Mouse (Mus musculus): ENCODE results near the gene Trappc6a. TPM values are rescaled to one million over a fixed set of nuclear protein-coding genes. Genes with fewer than 3 reads are reported as not detected.

Trappc6a gene
- polyA plus RNA-seq, 1 experiment from 2014 or later, result 51.6 TPM

- Histone ChIP-seq H3K36me3 (ENCODE audit: control insufficient read depth, insufficient read depth, low read length) (peaks cover 21% of the 10 kb centered on the region; the same call in 1 of the 2 replicates), H3K27ac (ENCODE audit: low read depth, low read length) (no peak overlapping the region), H3K27me3 (ENCODE audit: control insufficient read depth, insufficient read depth, low read length) (no peaks in the 10 kb centered on the region), H3K9ac (ENCODE audit: low read length) (no peak overlapping the region), H3K9me3 (ENCODE audit: control insufficient read depth, low read length) (no peaks in the 10 kb centered on the region), H3K4me2 (no peak overlapping the region), H3K4me3 (ENCODE audit: low read depth, low read length) (no peak overlapping the region), H3K4me1 (ENCODE audit: control insufficient read depth, insufficient read depth, low read length) (no peaks in the 10 kb centered on the region)
- WGBS, result 74% methylated on average over 10 of the region's 10 CpGs
- ATAC-seq (ENCODE audit: low FRiP score), result no peak
- no peak for DNase-seq (ENCODE audit: low spot score, missing footprints)
Measured at GRCm38 (mm10) chr7:19531077-19531476, 22.9 kb downstream of the Trappc6a start.

GRCm38 (mm10) chr7:19532240-19532639 is 24.0 kb downstream of the Trappc6a start:
- H3K9ac ChIP-seq (ENCODE audit: low read length), result no peak overlapping the region
- no peak overlapping the region for H3K4me2 ChIP-seq
- DNase-seq (ENCODE audit: low spot score, missing footprints) (no peak), ATAC-seq (ENCODE audit: low FRiP score) (no peak)
- H3K27ac ChIP-seq (ENCODE audit: low read depth, low read length), result no peak overlapping the region
- H3K4me3 ChIP-seq (ENCODE audit: low read depth, low read length), result no peak overlapping the region
- H3K4me1 ChIP-seq (ENCODE audit: control insufficient read depth, insufficient read depth, low read length), result no peaks in the 10 kb centered on the region
- H3K36me3 ChIP-seq (ENCODE audit: control insufficient read depth, insufficient read depth, low read length), result peaks cover 21% of the 10 kb centered on the region; the same call in 1 of the 2 replicates
- H3K27me3 ChIP-seq (ENCODE audit: control insufficient read depth, insufficient read depth, low read length), result no peaks in the 10 kb centered on the region
- 93% methylated on average over 14 of the region's 14 CpGs for WGBS
- H3K9me3 ChIP-seq (ENCODE audit: control insufficient read depth, low read length), result no peaks in the 10 kb centered on the region

DNA sequence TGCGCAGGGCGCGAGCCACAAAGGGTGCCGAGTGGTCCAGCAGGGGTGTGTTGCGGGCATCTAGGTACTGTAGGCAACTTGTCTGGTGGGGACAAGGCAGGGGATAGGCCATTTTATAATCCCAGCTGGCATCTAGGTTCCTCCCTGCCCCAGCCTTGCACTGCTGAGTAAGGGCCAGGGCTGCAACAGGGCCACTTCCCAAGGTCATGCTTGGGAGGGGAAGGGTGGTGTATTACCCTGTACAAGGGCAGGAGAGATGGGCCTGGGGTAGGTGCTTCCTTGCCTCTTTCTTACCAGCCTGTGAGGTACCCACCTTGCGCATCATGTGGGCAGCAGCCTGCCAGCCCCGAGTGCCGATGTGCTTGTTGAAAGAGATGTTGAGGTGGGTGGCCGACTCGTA is 26.5 kb downstream of the Trappc6a start:
- WGBS, result 97% methylated on average over 10 of the region's 10 CpGs
- no peak overlapping the region for H3K27ac ChIP-seq (ENCODE audit: low read depth, low read length)
- DNase-seq (ENCODE audit: low spot score, missing footprints) (no peak), ATAC-seq (ENCODE audit: low FRiP score) (no peak)
- H3K4me1 ChIP-seq (ENCODE audit: control insufficient read depth, insufficient read depth, low read length), result no peaks in the 10 kb centered on the region
- no peaks in the 10 kb centered on the region for H3K27me3 ChIP-seq (ENCODE audit: control insufficient read depth, insufficient read depth, low read length)
- H3K9ac ChIP-seq (ENCODE audit: low read length), result no peak overlapping the region
- H3K36me3 ChIP-seq (ENCODE audit: control insufficient read depth, insufficient read depth, low read length), result peaks cover 21% of the 10 kb centered on the region; the same call in 1 of the 2 replicates
- H3K4me3 ChIP-seq (ENCODE audit: low read depth, low read length), result no peak overlapping the region
- H3K4me2 ChIP-seq, result no peak overlapping the region
- no peaks in the 10 kb centered on the region for H3K9me3 ChIP-seq (ENCODE audit: control insufficient read depth, low read length)

- DNase-seq (ENCODE audit: low spot score, missing footprints) (no peak), ATAC-seq (ENCODE audit: low FRiP score) (no peak)
- Histone ChIP-seq H3K4me3 (ENCODE audit: low read depth, low read length) (no peak overlapping the region), H3K9ac (ENCODE audit: low read length) (no peak overlapping the region), H3K4me1 (ENCODE audit: control insufficient read depth, insufficient read depth, low read length) (peaks cover 3% of the 10 kb centered on the region; the same call in 1 of the 2 replicates), H3K27ac (ENCODE audit: low read depth, low read length) (no peak overlapping the region), H3K36me3 (ENCODE audit: control insufficient read depth, insufficient read depth, low read length) (no peaks in the 10 kb centered on the region), H3K27me3 (ENCODE audit: control insufficient read depth, insufficient read depth, low read length) (no peaks in the 10 kb centered on the region), H3K4me2 (no peak overlapping the region), H3K9me3 (ENCODE audit: control insufficient read depth, low read length) (no peaks in the 10 kb centered on the region)
- WGBS, result 95% methylated on average over 2 of the region's 2 CpGs
Measured at GRCm38 (mm10) chr7:19540771-19541566, 32.8 kb downstream of the Trappc6a start.

GRCm38 (mm10) chr7:19541681-19542154 is 33.5 kb downstream of the Trappc6a start:
- Histone ChIP-seq H3K27me3 (ENCODE audit: control insufficient read depth, insufficient read depth, low read length) (no peaks in the 10 kb centered on the region), H3K9me3 (ENCODE audit: control insufficient read depth, low read length) (no peaks in the 10 kb centered on the region), H3K36me3 (ENCODE audit: control insufficient read depth, insufficient read depth, low read length) (no peaks in the 10 kb centered on the region), H3K9ac (ENCODE audit: low read length) (no peak overlapping the region), H3K27ac (ENCODE audit: low read depth, low read length) (no peak overlapping the region), H3K4me1 (ENCODE audit: control insufficient read depth, insufficient read depth, low read length) (peaks cover 3% of the 10 kb centered on the region; the same call in 1 of the 2 replicates), H3K4me2 (no peak overlapping the region), H3K4me3 (ENCODE audit: low read depth, low read length) (no peak overlapping the region)
- DNase-seq (ENCODE audit: low spot score, missing footprints), result no peak
- ATAC-seq (ENCODE audit: low FRiP score), result peak; percentile 5; the same call in 1 of the 2 replicates
- WGBS, result 80% methylated on average over 7 of the region's 7 CpGs

GRCm38 (mm10) chr7:19542155-19542691 is 34.0 kb downstream of the Trappc6a start:
- Histone ChIP-seq H3K4me1 (ENCODE audit: control insufficient read depth, insufficient read depth, low read length) (peaks cover 3% of the 10 kb centered on the region; the same call in 1 of the 2 replicates), H3K4me3 (ENCODE audit: low read depth, low read length) (no peak overlapping the region), H3K9me3 (ENCODE audit: control insufficient read depth, low read length) (no peaks in the 10 kb centered on the region), H3K36me3 (ENCODE audit: control insufficient read depth, insufficient read depth, low read length) (no peaks in the 10 kb centered on the region), H3K27me3 (ENCODE audit: control insufficient read depth, insufficient read depth, low read length) (no peaks in the 10 kb centered on the region), H3K9ac (ENCODE audit: low read length) (peak overlapping the region; percentile 16; the same call in 1 of the 2 replicates), H3K4me2 (no peak overlapping the region), H3K27ac (ENCODE audit: low read depth, low read length) (no peak overlapping the region)
- ATAC-seq (ENCODE audit: low FRiP score) (peak; percentile 42; the same call in 1 of the 2 replicates), DNase-seq (ENCODE audit: low spot score, missing footprints) (no peak)
- WGBS, result 69% methylated on average over 8 of the region's 8 CpGs

DNA sequence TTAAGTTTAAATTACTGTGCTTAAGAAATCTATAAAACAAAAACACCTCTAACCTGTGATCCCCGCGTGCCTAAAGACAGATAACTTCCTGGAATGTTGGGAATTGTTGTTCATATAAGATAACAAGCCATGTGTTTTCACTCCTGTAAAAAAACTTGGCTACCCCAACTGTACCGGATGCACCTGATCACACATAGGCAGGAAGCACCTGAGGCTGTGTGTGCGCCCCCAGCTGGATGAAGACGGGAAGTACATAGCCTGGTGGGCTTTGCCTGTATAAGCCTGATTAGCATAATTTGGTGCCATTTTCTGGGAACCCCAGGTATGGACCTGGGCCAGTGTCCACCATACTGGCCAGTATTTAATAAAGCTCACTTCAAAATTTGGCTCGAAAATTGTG is 35.4 kb downstream of the Trappc6a start:
- peaks cover 3% of the 10 kb centered on the region; the same call in 1 of the 2 replicates for H3K4me1 ChIP-seq (ENCODE audit: control insufficient read depth, insufficient read depth, low read length)
- H3K4me2 ChIP-seq, result no peak overlapping the region
- 58% methylated on average over 6 of the region's 6 CpGs for WGBS
- H3K36me3 ChIP-seq (ENCODE audit: control insufficient read depth, insufficient read depth, low read length), result no peaks in the 10 kb centered on the region
- H3K9ac ChIP-seq (ENCODE audit: low read length), result no peak overlapping the region
- no peaks in the 10 kb centered on the region for H3K27me3 ChIP-seq (ENCODE audit: control insufficient read depth, insufficient read depth, low read length)
- no peak overlapping the region for H3K4me3 ChIP-seq (ENCODE audit: low read depth, low read length)
- ATAC-seq (ENCODE audit: low FRiP score) (no peak), DNase-seq (ENCODE audit: low spot score, missing footprints) (no peak)
- no peak overlapping the region for H3K27ac ChIP-seq (ENCODE audit: low read depth, low read length)
- H3K9me3 ChIP-seq (ENCODE audit: control insufficient read depth, low read length), result no peaks in the 10 kb centered on the region

DNA sequence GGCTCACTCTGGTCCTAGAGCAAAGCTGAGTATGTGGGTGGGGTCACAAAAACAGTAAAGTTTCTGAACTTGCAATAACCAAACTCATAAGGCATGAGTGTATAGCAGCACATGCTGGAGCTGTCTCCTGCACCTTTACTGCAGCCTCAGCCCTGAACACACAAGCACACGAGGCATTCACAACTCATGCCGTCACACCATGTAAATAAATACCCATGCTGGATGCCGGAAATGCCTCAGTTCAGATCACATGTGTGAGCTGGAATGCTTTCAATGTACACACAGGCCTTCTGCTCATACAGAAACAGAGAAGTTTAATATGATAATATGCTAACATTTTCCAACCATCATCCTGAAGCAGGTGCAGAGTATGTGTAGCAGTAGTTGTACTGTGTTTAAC is 37.8 kb downstream of the Trappc6a start:
- WGBS, result 80% methylated on average over 3 of the region's 3 CpGs
- Histone ChIP-seq H3K9me3 (ENCODE audit: control insufficient read depth, low read length) (no peaks in the 10 kb centered on the region), H3K9ac (ENCODE audit: low read length) (no peak overlapping the region), H3K27ac (ENCODE audit: low read depth, low read length) (no peak overlapping the region), H3K4me2 (no peak overlapping the region), H3K4me1 (ENCODE audit: control insufficient read depth, insufficient read depth, low read length) (peaks cover 3% of the 10 kb centered on the region; the same call in 1 of the 2 replicates), H3K4me3 (ENCODE audit: low read depth, low read length) (no peak overlapping the region), H3K36me3 (ENCODE audit: control insufficient read depth, insufficient read depth, low read length) (no peaks in the 10 kb centered on the region), H3K27me3 (ENCODE audit: control insufficient read depth, insufficient read depth, low read length) (no peaks in the 10 kb centered on the region)
- DNase-seq (ENCODE audit: low spot score, missing footprints) (no peak), ATAC-seq (ENCODE audit: low FRiP score) (no peak)

- H3K27me3 ChIP-seq (ENCODE audit: control insufficient read depth, insufficient read depth, low read length), result no peaks in the 10 kb centered on the region
Measured at GRCm38 (mm10) chr7:19547344-19547969, 39.3 kb downstream of the Trappc6a start.

More at GRCm38 (mm10) chr7:19547344-19547969, 39.3 kb downstream of the Trappc6a start:
- Histone ChIP-seq H3K9ac (ENCODE audit: low read length) (no peak overlapping the region), H3K27ac (ENCODE audit: low read depth, low read length) (no peak overlapping the region), H3K36me3 (ENCODE audit: control insufficient read depth, insufficient read depth, low read length) (no peaks in the 10 kb centered on the region), H3K4me2 (no peak overlapping the region), H3K4me3 (ENCODE audit: low read depth, low read length) (no peak overlapping the region), H3K9me3 (ENCODE audit: control insufficient read depth, low read length) (no peaks in the 10 kb centered on the region), H3K4me1 (ENCODE audit: control insufficient read depth, insufficient read depth, low read length) (no peaks in the 10 kb centered on the region)
- 71% methylated on average over 2 of the region's 2 CpGs for WGBS
- DNase-seq (ENCODE audit: low spot score, missing footprints), result no peak
- no peak for ATAC-seq (ENCODE audit: low FRiP score)
